Mouse (Mus musculus): ENCODE measurements at regions not wholly inside any gene's neighbourhood (a gene's known extent, or its start where the extent isn't known, plus 50 kb on each side); places are given as distances from the start of the nearest gene placed in this dataset.

GRCm38 (mm10) chr2:12004330-12004729 lies 226.7 kb downstream of the Ankrd16 start:
- TF ChIP-seq TAL1 (conservative IDR thresholded peaks at IDR 0.05; ENCODE audit: low read depth, low read length) (no peak), CTCF (IDR thresholded peaks at IDR 0.05; ENCODE audit: low read depth, low read length) (no peak), GATA1 (IDR thresholded peaks at IDR 0.05; ENCODE audit: borderline replicate concordance, low read length) (no peak), GATA2 (IDR thresholded peaks at IDR 0.05; ENCODE audit: borderline replicate concordance, low read depth, low read length) (no peak), POLR2AphosphoS5 (IDR thresholded peaks at IDR 0.05; ENCODE audit: insufficient replicate concordance, low read depth, low read length) (no peak)

Measured in G1E (cell line).